In genomic region chr6:132795393-132795792, GRCm38 (mm10) we compare ENCODE assay signal across 21 mouse cellular contexts. TPM values are rescaled to one million over a fixed set of nuclear protein-coding genes. Genes with fewer than 3 reads are reported as not detected.
DNase-seq lines count a peak whose midpoint lies in the region; ATAC-seq lines count a peak whose summit lies in the region.
"Had no signal": no experiment of that assay in that cellular context is flagged by ENCODE, and none has a peak within 500 bp of the region (broad histone marks: within the 10 kb centered on the region; RNA-seq: fewer than 3 reads in every experiment).

No protein-coding gene starts in this region.

- no peak overlapping the region for H3K4me3 ChIP-seq in heart, embryonic 11.5 days (ENCODE audit: low read depth, low read length)
- H3K4me3 ChIP-seq in heart, embryonic 10.5 days, result no peak overlapping the region
- H3K4me3 ChIP-seq in neural tube, embryonic 15.5 days (replicated peaks), result no peak overlapping the region
- H3K4me3 ChIP-seq in forebrain, embryonic 16.5 days (replicated peaks; ENCODE audit: low read length), result no peak overlapping the region
- H3K4me3 ChIP-seq: erythroblast, embryonic 14.5 days; heart, embryonic 13.5 days; hindbrain, embryonic 13.5 days; layer of hippocampus, adult 2 months; left cerebral cortex, adult 2 months; limb, embryonic 15.5 days had no signal

- DNase-seq in heart, embryonic 10.5 days (ENCODE audit: low spot score), result no peak
- peak; percentile 1 for DNase-seq in kidney, postnatal 14 days
- no peak for DNase-seq in kidney, postnatal 36 days
- peak; percentile 36 for DNase-seq in neural tube, embryonic 10.5 days (ENCODE audit: extremely low spot score, low spot score)
- DNase-seq: cerebellum, postnatal 36 days; gastrocnemius, postnatal 36 days had no signal

- no peaks in the 10 kb centered on the region for H3K36me3 ChIP-seq in heart, embryonic 11.5 days (ENCODE audit: control insufficient read depth, insufficient read depth, low read length)
- H3K36me3 ChIP-seq in heart, embryonic 10.5 days, result no peaks in the 10 kb centered on the region
- no peaks in the 10 kb centered on the region for H3K36me3 ChIP-seq in neural tube, embryonic 15.5 days
- H3K36me3 ChIP-seq in forebrain, embryonic 16.5 days (ENCODE audit: control insufficient read depth, insufficient read depth), result no peaks in the 10 kb centered on the region
- H3K36me3 ChIP-seq: heart, embryonic 13.5 days; hindbrain, embryonic 13.5 days; limb, embryonic 15.5 days had no signal

- peak; percentile 31; the same call in 1 of the 2 replicates for ATAC-seq in heart, embryonic 11.5 days (replicated peaks; ENCODE audit: insufficient number of reproducible peaks, low FRiP score, low TSS enrichment)
- ATAC-seq in neural tube, embryonic 15.5 days (ENCODE audit: low FRiP score), result no peak
- no peak for ATAC-seq in forebrain, embryonic 16.5 days
- ATAC-seq in monocyte, adult 5-6 weeks (replicated peaks; ENCODE audit: insufficient number of reproducible peaks, low FRiP score, low TSS enrichment, poor library complexity, severe bottlenecking), result no peak
- ATAC-seq: activated CD4-positive, CD25-positive, alpha-beta regulatory T cell, adult 4 months had no signal

- 19% methylated on average over 1 of the region's 1 CpGs for WGBS in heart, embryonic 11.5 days (ENCODE audit: insufficient replicate concordance)
- 29% methylated on average over 1 of the region's 1 CpGs for whole genome bisulfite sequencing in heart, embryonic 10.5 days
- 38% methylated on average over 1 of the region's 1 CpGs for WGBS in neural tube, embryonic 15.5 days
- 63% methylated on average over 1 of the region's 1 CpGs for WGBS in forebrain, embryonic 16.5 days

- peaks cover 10% of the 10 kb centered on the region; the same call in 1 of the 2 replicates for H3K9me3 ChIP-seq in heart, embryonic 11.5 days (replicated peaks; ENCODE audit: control insufficient read depth, low read length)
- H3K9me3 ChIP-seq in heart, embryonic 10.5 days, result peaks cover 6% of the 10 kb centered on the region; the same call in 1 of the 2 replicates
- H3K9me3 ChIP-seq in neural tube, embryonic 15.5 days (replicated peaks), result peaks cover 5% of the 10 kb centered on the region
- H3K9me3 ChIP-seq in forebrain, embryonic 16.5 days (ENCODE audit: control insufficient read depth, low read length), result peaks cover 2% of the 10 kb centered on the region; the same call in 1 of the 2 replicates

- H3K4me1 ChIP-seq in heart, embryonic 11.5 days (ENCODE audit: control insufficient read depth, insufficient read depth, low read length), result no peaks in the 10 kb centered on the region
- no peaks in the 10 kb centered on the region for H3K4me1 ChIP-seq in heart, embryonic 10.5 days
- no peaks in the 10 kb centered on the region for H3K4me1 ChIP-seq in neural tube, embryonic 15.5 days
- no peaks in the 10 kb centered on the region for H3K4me1 ChIP-seq in forebrain, embryonic 16.5 days (replicated peaks; ENCODE audit: control insufficient read depth, insufficient read depth, low read length)
- H3K4me1 ChIP-seq: heart, embryonic 13.5 days; hindbrain, embryonic 13.5 days; limb, embryonic 15.5 days had no signal

- no peaks in the 10 kb centered on the region for H3K27me3 ChIP-seq in heart, embryonic 11.5 days (ENCODE audit: control insufficient read depth, insufficient read depth, low read length)
- no peaks in the 10 kb centered on the region for H3K27me3 ChIP-seq in heart, embryonic 10.5 days (ENCODE audit: insufficient read depth, poor library complexity, severe bottlenecking)
- no peaks in the 10 kb centered on the region for H3K27me3 ChIP-seq in neural tube, embryonic 15.5 days (replicated peaks)
- no peaks in the 10 kb centered on the region for H3K27me3 ChIP-seq in forebrain, embryonic 16.5 days (replicated peaks; ENCODE audit: control insufficient read depth, insufficient read depth, low read length)
- H3K27me3 ChIP-seq: CH12.LX; heart, embryonic 13.5 days; hindbrain, embryonic 13.5 days; limb, embryonic 15.5 days had no signal

- H3K4me2 ChIP-seq in heart, embryonic 11.5 days, result no peak overlapping the region
- no peak overlapping the region for H3K4me2 ChIP-seq in neural tube, embryonic 15.5 days
- H3K4me2 ChIP-seq in forebrain, embryonic 16.5 days (ENCODE audit: low read length), result no peak overlapping the region
- H3K4me2 ChIP-seq: heart, embryonic 13.5 days; hindbrain, embryonic 13.5 days; limb, embryonic 15.5 days had no signal

- no peak overlapping the region for H3K27ac ChIP-seq in heart, embryonic 11.5 days (ENCODE audit: low read depth, low read length)
- H3K27ac ChIP-seq in heart, embryonic 10.5 days, result no peak overlapping the region
- H3K27ac ChIP-seq in neural tube, embryonic 15.5 days (replicated peaks), result no peak overlapping the region
- H3K27ac ChIP-seq in forebrain, embryonic 16.5 days (ENCODE audit: low read length), result no peak overlapping the region
- H3K27ac ChIP-seq: heart, embryonic 13.5 days; hindbrain, embryonic 13.5 days; layer of hippocampus, adult 2 months; left cerebral cortex, adult 2 months; limb, embryonic 15.5 days; macrophage had no signal

- H3K9ac ChIP-seq in heart, embryonic 11.5 days (ENCODE audit: low read depth, low read length), result no peak overlapping the region
- H3K9ac ChIP-seq in neural tube, embryonic 15.5 days (replicated peaks), result no peak overlapping the region
- H3K9ac ChIP-seq in forebrain, embryonic 16.5 days (replicated peaks; ENCODE audit: low read depth, low read length), result no peak overlapping the region
- H3K9ac ChIP-seq: heart, embryonic 13.5 days; hindbrain, embryonic 13.5 days; limb, embryonic 15.5 days had no signal

RNA-seq across cellular contexts. Expression of gene Tas2r117, which starts 7.2 kb away (rescaled TPM):
- polyA plus RNA-seq in heart, embryonic 11.5 days (2014; fragmentation: Nextera tagmentation; extraction: Ambion mirVana), result not detected in 2 replicates
- polyA plus RNA-seq in heart, embryonic 10.5 days (2016; fragmentation: Nextera tagmentation; extraction: Ambion mirVana), result not detected in 2 replicates
- polyA plus RNA-seq in neural tube, embryonic 15.5 days (2015; fragmentation: Nextera tagmentation; extraction: Ambion mirVana), result not detected in 2 replicates
- not detected in 2 replicates for polyA plus RNA-seq in forebrain, embryonic 16.5 days (2015; fragmentation: Nextera tagmentation; extraction: Ambion mirVana)
- total RNA-seq in monocyte, adult 5-6 weeks (2017), result not detected in 3 replicates
- total RNA-seq: adrenal gland, postnatal 4 days; CH12.LX; gastrocnemius, postnatal 36 days; layer of hippocampus, adult 2 months; left cerebral cortex, adult 2 months had no signal
- polyA plus RNA-seq: activated CD4-positive, CD25-positive, alpha-beta regulatory T cell, adult 4 months; erythroblast, embryonic 14.5 days; frontal cortex, adult 2 months; heart, embryonic 13.5 days; hindbrain, embryonic 13.5 days; limb, embryonic 15.5 days; macrophage had no signal

RNA-seq across cellular contexts. Expression of gene Tas2r136, which starts 17.4 kb away (rescaled TPM):
- polyA plus RNA-seq in heart, embryonic 11.5 days (2014; fragmentation: Nextera tagmentation; extraction: Ambion mirVana), result not detected in 2 replicates
- not detected in 2 replicates for polyA plus RNA-seq in heart, embryonic 10.5 days (2016; fragmentation: Nextera tagmentation; extraction: Ambion mirVana)
- not detected in 2 replicates for polyA plus RNA-seq in neural tube, embryonic 15.5 days (2015; fragmentation: Nextera tagmentation; extraction: Ambion mirVana)
- polyA plus RNA-seq in forebrain, embryonic 16.5 days (2015; fragmentation: Nextera tagmentation; extraction: Ambion mirVana), result not detected in 2 replicates
- total RNA-seq in monocyte, adult 5-6 weeks (2017), result not detected in 3 replicates
- total RNA-seq: adrenal gland, postnatal 4 days; CH12.LX; gastrocnemius, postnatal 36 days; layer of hippocampus, adult 2 months; left cerebral cortex, adult 2 months had no signal
- polyA plus RNA-seq: activated CD4-positive, CD25-positive, alpha-beta regulatory T cell, adult 4 months; erythroblast, embryonic 14.5 days; frontal cortex, adult 2 months; heart, embryonic 13.5 days; hindbrain, embryonic 13.5 days; limb, embryonic 15.5 days; macrophage had no signal

RNA-seq across cellular contexts. Expression of gene Tas2r102, which starts 33.5 kb away (rescaled TPM):
- not detected in 2 replicates for polyA plus RNA-seq in heart, embryonic 11.5 days (2014; fragmentation: Nextera tagmentation; extraction: Ambion mirVana)
- not detected in 2 replicates for polyA plus RNA-seq in heart, embryonic 10.5 days (2016; fragmentation: Nextera tagmentation; extraction: Ambion mirVana)
- not detected in 2 replicates for polyA plus RNA-seq in neural tube, embryonic 15.5 days (2015; fragmentation: Nextera tagmentation; extraction: Ambion mirVana)
- not detected in 2 replicates for polyA plus RNA-seq in forebrain, embryonic 16.5 days (2015; fragmentation: Nextera tagmentation; extraction: Ambion mirVana)
- total RNA-seq in monocyte, adult 5-6 weeks (2017), result not detected in 3 replicates
- total RNA-seq: adrenal gland, postnatal 4 days; CH12.LX; gastrocnemius, postnatal 36 days; layer of hippocampus, adult 2 months; left cerebral cortex, adult 2 months had no signal
- polyA plus RNA-seq: activated CD4-positive, CD25-positive, alpha-beta regulatory T cell, adult 4 months; erythroblast, embryonic 14.5 days; frontal cortex, adult 2 months; heart, embryonic 13.5 days; hindbrain, embryonic 13.5 days; limb, embryonic 15.5 days; macrophage had no signal

RNA-seq across cellular contexts. Expression of gene Tas2r124, which starts 40.9 kb away (rescaled TPM):
- not detected in 2 replicates for polyA plus RNA-seq in heart, embryonic 11.5 days (2014; fragmentation: Nextera tagmentation; extraction: Ambion mirVana)
- not detected in 2 replicates for polyA plus RNA-seq in heart, embryonic 10.5 days (2016; fragmentation: Nextera tagmentation; extraction: Ambion mirVana)
- not detected in 2 replicates for polyA plus RNA-seq in neural tube, embryonic 15.5 days (2015; fragmentation: Nextera tagmentation; extraction: Ambion mirVana)
- not detected in 2 replicates for polyA plus RNA-seq in forebrain, embryonic 16.5 days (2015; fragmentation: Nextera tagmentation; extraction: Ambion mirVana)
- total RNA-seq in monocyte, adult 5-6 weeks (2017), result not detected in 3 replicates
- total RNA-seq: adrenal gland, postnatal 4 days; CH12.LX; gastrocnemius, postnatal 36 days; layer of hippocampus, adult 2 months; left cerebral cortex, adult 2 months had no signal
- polyA plus RNA-seq: activated CD4-positive, CD25-positive, alpha-beta regulatory T cell, adult 4 months; erythroblast, embryonic 14.5 days; frontal cortex, adult 2 months; heart, embryonic 13.5 days; hindbrain, embryonic 13.5 days; limb, embryonic 15.5 days; macrophage had no signal

RNA-seq across cellular contexts. Expression of gene Tas2r123, which starts 51.5 kb away (rescaled TPM):
- polyA plus RNA-seq in heart, embryonic 11.5 days (2014; fragmentation: Nextera tagmentation; extraction: Ambion mirVana), result not detected in 2 replicates
- polyA plus RNA-seq in heart, embryonic 10.5 days (2016; fragmentation: Nextera tagmentation; extraction: Ambion mirVana), result not detected in 2 replicates
- polyA plus RNA-seq in neural tube, embryonic 15.5 days (2015; fragmentation: Nextera tagmentation; extraction: Ambion mirVana), result not detected in 2 replicates
- not detected in 2 replicates for polyA plus RNA-seq in forebrain, embryonic 16.5 days (2015; fragmentation: Nextera tagmentation; extraction: Ambion mirVana)
- total RNA-seq in monocyte, adult 5-6 weeks (2017), result not detected in 3 replicates
- total RNA-seq: adrenal gland, postnatal 4 days; CH12.LX; gastrocnemius, postnatal 36 days; layer of hippocampus, adult 2 months; left cerebral cortex, adult 2 months had no signal
- polyA plus RNA-seq: activated CD4-positive, CD25-positive, alpha-beta regulatory T cell, adult 4 months; erythroblast, embryonic 14.5 days; frontal cortex, adult 2 months; heart, embryonic 13.5 days; hindbrain, embryonic 13.5 days; limb, embryonic 15.5 days; macrophage had no signal

Comparison
In these comparisons a context has a peak if more than half of its experiments do, and no peak if none do; other contexts are left out.
1. DNase-seq: peak in kidney, postnatal 14 days (single experiment) and neural tube, embryonic 10.5 days (single experiment); none in heart, embryonic 10.5 days (single experiment) and kidney, postnatal 36 days (0 of 2).